Mouse (Mus musculus): ENCODE results near the gene 1700023F06Rik. TPM values are rescaled to one million over a fixed set of nuclear protein-coding genes. Genes with fewer than 3 reads are reported as not detected.

1700023F06Rik gene
- polyA plus RNA-seq, 1 experiment from 2014 or later = not detected

DNA sequence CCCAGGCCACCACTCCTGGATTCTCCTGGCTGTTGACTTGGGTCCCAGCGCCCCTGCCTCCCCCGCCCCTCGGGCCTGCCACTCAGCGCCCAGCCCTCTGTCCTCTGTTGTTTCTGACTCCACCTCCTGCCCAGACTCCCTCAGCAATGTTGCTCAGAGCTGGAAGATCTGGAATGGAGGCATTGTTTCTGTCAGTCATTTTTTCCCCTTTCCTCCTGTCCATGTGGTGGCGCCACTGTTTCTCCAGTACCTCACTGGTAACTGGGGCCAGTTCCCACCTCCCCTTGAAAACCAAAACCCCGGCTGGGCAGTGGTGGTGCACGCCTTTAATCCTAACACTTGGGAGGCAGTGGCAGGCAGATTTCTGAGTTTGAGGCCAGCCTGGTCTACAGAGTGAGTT lies 46.9 kb downstream of the 1700023F06Rik start:
- no peak overlapping the region for H3K9ac ChIP-seq
- peaks cover 17% of the 10 kb centered on the region for H3K4me1 ChIP-seq (replicated peaks)
- WGBS = 74% methylated on average over 7 of the region's 7 CpGs
- no peak overlapping the region for H3K27ac ChIP-seq (ENCODE audit: poor library complexity, severe bottlenecking)
- no peak overlapping the region for H3K4me2 ChIP-seq
- no peak for ATAC-seq (ENCODE audit: insufficient number of reproducible peaks, low FRiP score)
- no peaks in the 10 kb centered on the region for H3K36me3 ChIP-seq
- H3K4me3 ChIP-seq = no peak overlapping the region
- H3K27me3 ChIP-seq (replicated peaks) = 0 out of 2 replicates have a peak, but pooled peaks cover 4% of the 10 kb centered on the region
- no peaks in the 10 kb centered on the region; the same call in 1 of the 2 replicates for H3K9me3 ChIP-seq (replicated peaks)

- Histone ChIP-seq H3K4me1 (replicated peaks) (peaks cover 17% of the 10 kb centered on the region), H3K4me2 (no peak overlapping the region), H3K4me3 (no peak overlapping the region), H3K27ac (ENCODE audit: poor library complexity, severe bottlenecking) (no peak overlapping the region), H3K27me3 (replicated peaks) (no peaks in the 10 kb centered on the region), H3K9me3 (replicated peaks) (no peaks in the 10 kb centered on the region), H3K9ac (no peak overlapping the region), H3K36me3 (no peaks in the 10 kb centered on the region)
- no peak for ATAC-seq (ENCODE audit: insufficient number of reproducible peaks, low FRiP score)
- WGBS = 87% methylated on average over 11 of the region's 11 CpGs
These were observed 47.6 kb downstream of the 1700023F06Rik start for GRCm38 (mm10) chr11:103160738-103161137.

DNA sequence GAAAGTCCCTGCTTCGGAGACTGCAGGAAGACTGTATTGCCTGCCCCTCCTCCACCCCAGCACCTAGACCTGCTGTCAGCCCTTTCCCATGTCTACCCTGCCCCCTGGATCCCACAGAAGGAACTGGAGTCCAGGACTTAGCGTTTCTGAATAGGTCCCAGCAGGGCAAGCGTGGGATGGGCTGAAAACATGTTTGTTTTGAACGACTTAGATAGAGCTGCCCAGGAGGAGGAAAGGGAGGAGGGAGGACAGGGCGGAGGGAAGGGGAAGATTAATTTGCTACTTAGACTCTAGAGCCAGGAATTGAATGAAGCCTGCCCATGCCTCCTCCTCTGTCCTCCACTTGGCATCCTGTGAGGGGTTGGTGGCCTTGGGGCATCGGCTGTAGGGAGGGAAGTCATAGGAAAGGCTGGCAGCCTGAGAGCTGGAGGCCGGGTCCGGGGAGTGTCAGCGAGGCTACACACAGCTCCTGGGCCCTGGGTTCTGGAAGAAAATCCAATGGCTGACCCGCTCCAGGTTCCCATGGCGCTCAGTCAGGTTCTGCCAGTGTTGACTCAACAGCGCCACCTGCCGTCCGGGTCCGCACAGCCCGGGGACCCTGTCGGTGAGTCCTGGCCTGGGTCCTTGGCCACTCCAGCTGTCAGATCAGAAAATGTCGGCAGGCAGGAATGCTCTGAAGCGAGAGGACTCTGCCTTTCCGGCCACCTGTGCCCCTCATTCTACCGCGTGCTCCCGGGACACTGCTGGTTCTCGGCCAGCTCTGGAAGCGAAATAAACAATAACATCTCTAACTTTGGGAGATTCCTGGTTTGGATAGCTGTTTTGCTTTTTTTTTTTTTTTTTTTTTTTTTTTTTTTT lies 49.5 kb downstream of the 1700023F06Rik start:
- Histone ChIP-seq H3K27me3 (replicated peaks) (no peaks in the 10 kb centered on the region), H3K27ac (ENCODE audit: poor library complexity, severe bottlenecking) (peak overlapping the region; percentile 71), H3K36me3 (no peaks in the 10 kb centered on the region), H3K4me3 (peak overlapping the region; percentile 46), H3K4me2 (peak overlapping the region; percentile 81), H3K9ac (peak overlapping the region; percentile 68), H3K9me3 (replicated peaks) (no peaks in the 10 kb centered on the region), H3K4me1 (replicated peaks) (peaks cover 11% of the 10 kb centered on the region)
- peak; percentile 94 for ATAC-seq (ENCODE audit: insufficient number of reproducible peaks, low FRiP score)
- 1% methylated on average over 25 of the region's 25 CpGs for WGBS

GRCm38 (mm10) chr11:103149771-103150170 lies 58.6 kb downstream of the 1700023F06Rik start:
- 88% methylated on average over 4 of the region's 4 CpGs for whole genome bisulfite sequencing
- H3K27ac ChIP-seq (ENCODE audit: poor library complexity, severe bottlenecking) = no peak overlapping the region

More at GRCm38 (mm10) chr11:103149771-103150170, 58.6 kb downstream of the 1700023F06Rik start:
- no peaks in the 10 kb centered on the region for H3K9me3 ChIP-seq (replicated peaks)
- peaks cover 7% of the 10 kb centered on the region for H3K4me1 ChIP-seq (replicated peaks)
- no peak overlapping the region for H3K4me2 ChIP-seq
- H3K9ac ChIP-seq = no peak overlapping the region
- H3K36me3 ChIP-seq = no peaks in the 10 kb centered on the region
- H3K27me3 ChIP-seq (replicated peaks) = no peaks in the 10 kb centered on the region
- ATAC-seq (ENCODE audit: insufficient number of reproducible peaks, low FRiP score) = no peak
- H3K4me3 ChIP-seq = no peak overlapping the region

Other genes with a start within 250 kb of the 1700023F06Rik start
- 46.9 and 50.4 TPM in 2 replicates for gene Nmt1, start 180.4 kb downstream of the 1700023F06Rik start, polyA plus RNA-seq (2016; fragmentation: Nextera tagmentation; extraction: Ambion mirVana)
- 94.1 and 95.2 TPM in 2 replicates for gene Dcakd, start 180.2 kb downstream of the 1700023F06Rik start, polyA plus RNA-seq (2016; fragmentation: Nextera tagmentation; extraction: Ambion mirVana)
- gene Plcd3, start 106.9 kb downstream of the 1700023F06Rik start, polyA plus RNA-seq (2016; fragmentation: Nextera tagmentation; extraction: Ambion mirVana) = 5.8 and 6.6 TPM in 2 replicates
- 13.5 and 13.8 TPM in 2 replicates for gene Acbd4, start 106.9 kb downstream of the 1700023F06Rik start, polyA plus RNA-seq (2016; fragmentation: Nextera tagmentation; extraction: Ambion mirVana)
- 2.8 and 3.0 TPM in 2 replicates for gene Hexim1, start 92.3 kb downstream of the 1700023F06Rik start, polyA plus RNA-seq (2016; fragmentation: Nextera tagmentation; extraction: Ambion mirVana)
- 7.8 and 8.4 TPM in 2 replicates for gene Hexim2, start 76.1 kb downstream of the 1700023F06Rik start, polyA plus RNA-seq (2016; fragmentation: Nextera tagmentation; extraction: Ambion mirVana)
- 1.1 and 1.7 TPM in 2 replicates for gene Fmnl1, start 37.5 kb downstream of the 1700023F06Rik start, polyA plus RNA-seq (2016; fragmentation: Nextera tagmentation; extraction: Ambion mirVana)
- gene Spata32, start 9.9 kb upstream of the 1700023F06Rik start, polyA plus RNA-seq (2016; fragmentation: Nextera tagmentation; extraction: Ambion mirVana) = not detected in 2 replicates
- gene Map3k14, start 58.9 kb upstream of the 1700023F06Rik start, polyA plus RNA-seq (2016; fragmentation: Nextera tagmentation; extraction: Ambion mirVana) = 2.0 and 2.6 TPM in 2 replicates
- gene Arhgap27, start 155.1 kb upstream of the 1700023F06Rik start, polyA plus RNA-seq (2016; fragmentation: Nextera tagmentation; extraction: Ambion mirVana) = 6.7 and 8.9 TPM in 2 replicates
- 7.4 and 7.5 TPM in 2 replicates for gene Plekhm1, start 204.1 kb upstream of the 1700023F06Rik start, polyA plus RNA-seq (2016; fragmentation: Nextera tagmentation; extraction: Ambion mirVana)